Mouse (Mus musculus) testis, postnatal 14 days (tissue): ENCODE measurements around the gene Eif2b4.
A peak's percentile ranks its signal among the peaks of the same experiment; 100 is the strongest.
"Not testable (repeated sequence)": the region's sequence is repeated elsewhere in the genome, so short reads cannot be mapped to it uniquely, and the experiment has no call there.

Source experiments
- DNase-seq: peaks from one replicate; pipeline ENCODE4 v3.0.0; 2021; ENCODE audit warnings: low spot score

Eif2b4 gene

GRCm38 (mm10) chr5:31192939-31193630 lies at the start of gene Eif2b4, which contains the start of gene Snx17:
Gene Eif2b4, minus strand, starts transcription at chr5:31193430.
Gene Snx17, plus strand, starts transcription at chr5:31193227.
- peak; percentile 99 for DNase-seq

DNA sequence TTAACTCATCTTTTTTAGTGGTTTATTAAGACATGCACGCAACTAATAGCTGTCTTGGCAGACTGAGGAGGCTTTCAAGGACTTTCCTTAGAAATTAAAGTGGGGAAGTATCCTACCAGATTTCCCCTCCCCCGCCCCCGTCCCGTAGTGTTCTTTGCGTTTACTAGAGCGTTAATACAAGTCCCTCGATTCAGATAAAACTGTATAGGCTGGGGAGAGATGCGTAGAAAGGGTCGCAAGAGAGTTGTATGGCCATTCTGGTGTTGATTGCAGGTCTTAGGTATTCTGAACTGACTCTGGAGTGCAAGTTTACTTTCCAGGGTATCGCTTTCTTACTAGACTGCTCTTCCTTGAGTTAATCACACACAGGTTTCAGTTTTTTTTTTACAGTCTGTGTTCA lies 49.0 kb upstream of the Eif2b4 start:
- no peak for DNase-seq

DNA sequence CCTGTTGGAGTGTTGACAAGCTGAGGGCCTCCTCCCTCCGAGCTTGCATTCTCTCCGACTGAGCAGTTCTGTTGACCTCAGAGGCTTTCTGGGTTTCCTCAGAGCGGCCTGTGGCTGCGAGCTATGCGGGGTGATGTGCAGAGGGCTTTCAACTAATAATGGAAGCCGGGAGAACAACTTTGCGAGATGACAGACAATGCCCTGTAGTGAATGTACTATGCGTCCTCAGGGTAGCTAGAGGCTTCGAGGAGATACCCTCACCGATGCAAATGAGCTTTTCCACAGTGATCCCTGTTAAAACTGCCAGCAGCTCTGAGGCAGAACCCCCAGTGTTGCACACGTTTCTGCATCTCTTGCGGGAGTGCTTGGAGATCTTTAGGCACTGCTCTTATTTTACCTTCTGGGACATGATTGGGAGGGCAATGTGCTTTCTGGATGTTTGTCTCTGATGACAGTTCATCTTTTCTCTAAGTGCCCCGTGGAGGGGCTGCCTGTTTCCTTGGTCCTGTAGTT lies 48.3 kb upstream of the Eif2b4 start:
- no peak for DNase-seq

DNA sequence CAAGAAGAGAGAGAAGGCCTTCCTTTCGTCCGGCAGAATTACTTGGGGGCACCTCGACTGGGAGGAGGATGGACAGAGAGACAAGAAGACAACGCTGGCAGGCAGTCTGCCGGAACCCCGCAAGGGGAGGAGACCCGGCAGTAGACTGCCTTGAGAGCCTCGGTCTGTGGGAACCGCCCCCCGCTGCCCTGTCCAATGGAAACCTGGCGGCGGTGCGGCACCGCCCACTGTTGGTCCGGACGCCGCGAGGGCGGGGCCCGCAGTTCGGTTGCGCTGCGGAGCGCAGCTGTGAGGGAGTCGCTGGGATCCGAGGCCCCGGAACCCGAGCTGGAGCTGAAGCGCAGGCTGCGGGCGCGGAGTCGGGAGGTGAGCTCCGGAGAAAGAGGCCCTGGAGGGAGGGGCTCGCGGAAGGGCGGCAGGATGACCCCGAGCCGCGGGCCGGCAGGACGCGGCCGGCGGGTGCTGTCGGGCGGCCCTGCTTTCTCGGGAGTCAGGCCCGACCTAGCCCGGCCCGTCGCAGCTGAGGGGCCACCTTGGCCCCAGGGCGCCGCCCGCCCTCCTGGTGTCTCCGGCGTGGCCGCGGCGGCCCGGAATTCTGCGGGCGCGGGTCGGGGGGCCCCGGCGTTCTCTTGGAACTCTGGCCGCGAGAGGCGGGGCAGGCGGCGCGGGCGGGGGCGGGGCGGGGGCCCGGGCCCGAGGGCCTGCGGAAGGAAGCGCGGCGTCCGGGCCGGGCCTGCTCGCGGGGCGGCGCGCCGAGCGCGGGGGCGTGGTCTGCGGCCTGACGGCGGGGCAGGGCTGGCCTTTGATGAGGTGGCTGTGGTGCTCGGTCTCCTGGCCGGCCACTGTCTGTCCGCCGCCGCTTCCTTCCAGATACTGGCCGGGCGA lies 47.6 kb upstream of the Eif2b4 start, which contains the start of the genes Nrbp1 and Gm9970:
TSS of gene Nrbp1 (plus strand) at position 228 of the 885 bp plus-strand sequence.
TSS of gene Gm9970 (minus strand) at position 596 of the 885 bp plus-strand sequence.
- peak; percentile 97 for DNase-seq

GRCm38 (mm10) chr5:31226641-31227040 lies 33.4 kb upstream of the Eif2b4 start:
- DNase-seq, result no peak

DNA sequence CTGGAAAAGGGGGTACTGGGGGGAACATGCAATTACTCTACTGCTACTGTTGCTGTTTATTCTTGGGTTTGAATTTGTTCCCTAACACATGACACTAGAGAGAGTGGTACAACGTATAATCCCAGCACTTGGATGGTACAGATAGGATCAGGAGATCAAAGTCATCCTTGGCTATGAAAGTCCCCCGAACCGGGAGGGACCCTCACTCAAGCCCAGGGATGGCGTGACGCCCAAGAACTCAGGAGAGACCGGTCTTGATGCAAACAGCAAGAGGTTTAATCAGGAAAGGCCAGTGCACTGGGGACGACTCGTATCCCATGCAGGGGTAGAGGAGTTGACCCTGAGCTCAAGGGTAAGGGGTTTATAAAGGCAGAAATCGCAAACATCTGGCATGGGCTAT lies 29.5 kb upstream of the Eif2b4 start:
- no peak for DNase-seq

DNA sequence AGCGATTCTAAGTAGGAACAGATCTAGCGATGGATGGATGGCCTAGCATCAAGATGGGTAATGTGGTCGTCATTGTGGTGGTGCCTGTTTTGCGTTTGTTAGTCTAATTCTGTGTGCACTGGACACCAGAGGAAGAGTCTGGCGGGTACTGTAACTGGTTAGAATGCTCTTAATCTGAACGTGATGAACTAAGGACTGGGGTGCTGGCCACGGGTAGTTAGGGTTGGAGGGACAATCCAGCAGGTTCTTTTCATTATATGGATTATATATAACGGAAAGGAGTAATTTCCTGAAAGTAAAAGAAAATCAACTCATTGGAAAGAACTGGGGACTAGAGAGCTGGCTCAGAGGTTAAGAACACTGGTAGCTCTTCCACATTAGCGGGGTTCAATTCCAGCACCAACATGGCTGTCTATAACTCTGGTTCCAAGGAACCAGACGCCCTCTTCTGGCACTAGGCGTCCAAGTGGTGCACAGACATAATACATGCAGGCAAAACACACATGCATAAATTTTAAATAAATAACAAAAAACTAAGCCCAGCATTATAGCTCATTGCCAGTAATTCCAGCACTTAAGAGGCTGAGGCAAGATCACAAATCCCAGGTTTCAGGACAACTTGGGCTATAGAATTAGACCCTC lies 28.2 kb upstream of the Eif2b4 start:
- no peak for DNase-seq

DNA sequence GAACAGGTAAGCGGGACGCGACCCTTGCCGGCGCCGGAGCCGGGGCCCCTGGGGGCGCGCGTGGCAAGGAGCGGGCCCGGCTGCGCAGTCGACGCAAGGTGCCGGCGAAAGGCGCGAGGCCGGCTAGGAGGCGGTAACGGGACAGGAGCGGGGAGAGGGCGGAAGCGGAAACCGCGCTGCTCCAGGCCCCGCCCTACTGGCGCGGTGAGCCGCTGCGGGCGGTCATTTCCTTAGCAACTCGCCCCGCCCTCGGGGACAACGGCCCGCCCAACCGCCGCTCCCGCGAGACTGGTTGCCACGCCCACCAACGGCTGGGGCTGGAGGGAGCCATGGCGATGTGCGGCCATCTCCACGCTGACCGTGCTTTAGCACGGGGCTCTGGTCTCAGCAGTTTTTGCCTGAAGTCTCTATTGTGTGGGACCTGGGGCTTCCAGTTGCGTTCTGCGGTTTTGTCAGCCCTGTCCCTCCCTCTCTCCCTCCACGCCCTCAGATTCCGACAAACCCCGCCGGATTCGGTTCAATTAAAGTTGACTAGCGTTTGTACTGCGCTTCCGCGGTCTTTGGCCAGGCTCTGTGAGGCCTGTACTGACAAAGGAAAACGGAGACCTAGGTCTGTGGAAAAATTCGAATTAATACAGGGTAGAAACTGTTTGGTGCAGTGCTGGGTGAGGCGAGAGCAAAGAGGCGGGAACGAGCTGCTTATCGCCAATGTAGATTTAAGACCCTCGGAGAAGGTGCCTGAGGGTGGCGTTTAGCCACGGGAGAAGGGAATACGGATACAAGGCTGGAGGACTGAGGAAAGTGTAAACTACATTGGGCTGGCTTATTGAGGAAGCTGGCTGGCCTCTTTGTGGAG lies 27.4 kb upstream of the Eif2b4 start, which contains the start of gene Ppm1g:
TSS of gene Ppm1g (minus strand) at position 240 of the 856 bp plus-strand sequence.
- DNase-seq, result peak; percentile 97

- DNase-seq, result no peak
Observed at GRCm38 (mm10) chr5:31219911-31220447, 26.7 kb upstream of the Eif2b4 start.

GRCm38 (mm10) chr5:31219474-31219873 lies 26.2 kb upstream of the Eif2b4 start:
- no peak for DNase-seq

- DNase-seq, result no peak
Observed at GRCm38 (mm10) chr5:31219070-31219469, 25.8 kb upstream of the Eif2b4 start.

- DNase-seq, result no peak
Observed at GRCm38 (mm10) chr5:31218294-31218693, 25.1 kb upstream of the Eif2b4 start.

DNA sequence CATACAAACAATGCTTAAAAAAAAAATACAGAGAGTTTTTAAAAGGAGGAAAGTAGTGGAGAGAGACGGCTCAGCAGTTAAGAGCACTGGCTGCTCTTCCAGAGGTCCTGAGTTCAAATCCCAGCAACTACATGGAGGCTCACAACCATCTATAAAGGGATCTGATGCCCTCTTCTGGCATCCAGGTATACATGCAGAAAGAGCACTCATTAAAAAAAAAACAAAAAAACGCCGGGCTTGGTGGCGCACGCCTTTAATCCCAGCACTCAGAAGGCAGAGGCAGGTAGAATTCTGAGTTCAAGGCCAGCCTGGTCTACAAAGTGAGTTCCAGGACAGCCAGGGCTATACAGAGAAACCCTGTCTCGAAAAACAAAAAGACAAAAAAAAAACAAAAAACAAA lies 23.3 kb upstream of the Eif2b4 start:
- not testable (repeated sequence) for DNase-seq

- DNase-seq, result no peak
Observed at GRCm38 (mm10) chr5:31204421-31204820, 11.2 kb upstream of the Eif2b4 start.

- DNase-seq, result no peak
Observed at GRCm38 (mm10) chr5:31203866-31204265, 10.6 kb upstream of the Eif2b4 start.

DNA sequence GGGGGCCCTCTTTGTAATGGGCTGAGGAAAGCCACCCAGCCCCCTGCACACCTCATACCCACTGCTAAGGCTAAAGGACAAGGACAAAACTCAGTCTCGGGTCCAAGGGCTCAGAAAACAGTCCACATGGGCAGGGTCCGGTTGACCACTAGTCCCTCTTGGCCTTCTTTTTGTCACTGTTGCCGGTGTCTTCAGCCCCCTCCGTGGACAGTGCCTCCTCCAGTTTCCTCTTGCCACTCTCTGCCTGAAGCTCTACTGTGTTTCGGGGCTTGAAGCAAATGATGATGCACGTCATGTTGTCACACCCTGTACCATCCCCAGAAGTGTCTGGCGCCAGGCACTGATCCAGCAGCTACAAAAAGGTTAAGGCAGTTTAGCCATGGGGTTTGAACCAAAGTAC lies 9.7 kb upstream of the Eif2b4 start:
- no peak for DNase-seq

DNA sequence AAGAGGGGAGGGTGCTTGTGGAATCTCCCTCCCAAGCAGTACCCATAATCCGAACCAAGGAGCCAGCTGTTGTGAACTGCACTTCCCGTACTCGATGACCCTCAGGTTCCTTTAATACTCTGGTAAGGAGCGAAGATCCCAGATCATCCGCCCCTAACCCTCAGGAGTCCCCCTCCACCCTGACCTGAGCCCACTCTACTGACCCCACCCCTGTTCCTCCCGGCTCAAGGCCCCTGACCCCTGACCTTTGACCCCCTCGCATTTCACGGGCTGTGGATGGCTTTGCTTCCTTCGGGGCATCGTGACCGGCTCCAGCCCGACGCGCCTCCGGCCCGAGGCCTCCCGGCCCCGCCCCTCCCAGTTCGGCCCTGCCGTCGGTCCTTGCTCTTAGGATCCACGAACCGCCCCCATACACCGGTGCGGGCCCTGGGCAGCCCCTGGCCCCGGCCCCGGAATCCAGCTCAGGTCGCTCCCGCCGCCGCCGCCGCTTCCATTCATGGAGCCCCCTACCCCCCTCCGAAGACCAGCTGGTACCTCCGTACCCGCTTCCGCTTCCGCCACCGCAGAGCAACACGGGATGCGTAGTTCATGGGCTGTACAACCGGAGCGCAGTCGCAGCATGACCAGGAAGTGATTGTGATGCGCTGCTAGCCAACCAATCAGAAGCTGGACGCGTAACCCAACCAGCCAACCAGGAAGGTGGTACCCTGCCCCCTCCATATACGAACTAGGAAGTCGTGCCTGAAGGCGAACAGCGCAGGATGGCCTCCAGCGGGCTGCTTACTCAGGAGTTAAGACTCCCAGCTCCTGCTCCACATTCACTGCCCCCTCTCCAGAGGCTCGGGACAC lies 8.7 kb upstream of the Eif2b4 start, which contains the start of gene Zfp513:
TSS of gene Zfp513 (minus strand) at position 562 of the 849 bp plus-strand sequence.
- DNase-seq, result peak; percentile 97

- DNase-seq, result no peak
Observed at GRCm38 (mm10) chr5:31201042-31201741, 8.0 kb upstream of the Eif2b4 start.

- no peak for DNase-seq
Observed at GRCm38 (mm10) chr5:31200327-31200768, 7.1 kb upstream of the Eif2b4 start.
